Mouse (Mus musculus): Measurements from ENCODE around the gene P2ry10.
"Not testable (repeated sequence)": the region's sequence is repeated elsewhere in the genome, so short reads cannot be mapped to it uniquely, and the experiment has no call there.

The P2ry10 gene

DNA sequence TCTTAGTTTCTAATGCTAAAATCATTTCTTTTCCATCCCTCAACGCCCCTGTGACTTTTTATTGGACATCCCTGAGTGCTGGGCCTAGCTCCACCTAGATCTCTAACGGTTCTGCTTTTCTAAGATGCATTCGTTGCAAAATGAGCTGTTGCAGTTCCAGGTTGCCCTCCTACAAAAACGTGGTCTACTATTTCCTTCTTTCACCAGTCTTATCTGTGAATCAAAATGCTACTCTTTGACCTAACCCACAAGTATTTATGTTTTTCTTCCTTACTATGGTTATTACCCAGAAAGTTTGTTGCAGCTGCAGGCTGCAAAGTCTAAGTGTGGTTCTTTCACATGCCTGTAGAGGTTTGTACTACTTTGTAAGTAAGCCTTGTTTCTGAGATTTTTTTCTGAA lies at the start of gene P2ry10:
P2ry10 (plus strand) TSS at position 316 of the 400 bp plus-strand sequence.
- in situ Hi-C loops (cut with MboI, MseI), result no loop called here

DNA sequence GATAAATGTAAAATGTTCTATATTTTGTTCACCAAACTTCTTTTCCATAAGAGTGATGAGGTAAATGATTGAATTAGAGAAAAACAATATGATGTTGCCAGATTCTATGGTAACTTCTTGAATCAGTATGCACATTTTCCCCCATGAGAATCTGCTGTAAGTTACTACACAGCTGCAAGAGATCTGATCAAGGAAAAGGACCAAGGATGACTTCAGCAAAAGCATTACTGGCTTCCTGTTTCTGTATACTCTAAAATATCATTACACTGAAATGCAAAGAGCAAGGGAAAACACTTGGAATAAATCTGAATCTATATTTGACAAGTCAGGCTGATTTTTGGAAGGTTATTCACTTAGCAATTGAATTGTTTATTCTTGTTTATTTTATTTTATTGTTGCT lies 49.1 kb upstream of the P2ry10 start:
- in situ Hi-C loops (cut with MboI, MseI), result no loop called here

- in situ Hi-C loops (cut with MboI, MseI), result no loop called here
Measured at GRCm38 (mm10) chrX:107039635-107040034, 48.7 kb upstream of the P2ry10 start.

GRCm38 (mm10) chrX:107042367-107042766 lies 45.9 kb upstream of the P2ry10 start:
- in situ Hi-C loops (cut with MboI, MseI), result no loop called here

DNA sequence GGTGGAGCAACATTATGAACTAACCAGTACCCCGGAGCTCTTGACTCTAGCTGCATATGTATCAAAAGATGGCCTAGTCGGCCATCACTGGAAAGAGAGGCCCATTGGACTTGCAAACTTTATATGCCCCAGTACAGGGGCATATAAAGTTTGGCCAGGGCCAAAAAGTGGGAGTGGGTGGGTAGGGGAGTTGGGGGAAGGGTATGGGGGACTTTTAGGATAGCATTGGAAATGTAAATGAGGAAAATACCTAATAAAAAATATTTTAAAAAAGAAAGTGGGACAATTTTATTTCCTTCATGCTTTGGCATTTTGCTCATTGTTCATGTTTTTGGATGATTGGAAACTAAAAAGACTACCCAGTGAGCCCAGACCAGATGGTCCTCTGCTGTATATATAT lies 4.9 kb upstream of the P2ry10 start:
- in situ Hi-C loops (cut with MboI, MseI), result not testable (repeated sequence)

GRCm38 (mm10) chrX:107084320-107084719 lies 4.0 kb upstream of the P2ry10 start:
- in situ Hi-C loops (cut with MboI, MseI), result no loop called here

- in situ Hi-C loops (cut with MboI, MseI), result no loop called here
Measured at GRCm38 (mm10) chrX:107089131-107089530, 839 bp downstream of the P2ry10 start.

DNA sequence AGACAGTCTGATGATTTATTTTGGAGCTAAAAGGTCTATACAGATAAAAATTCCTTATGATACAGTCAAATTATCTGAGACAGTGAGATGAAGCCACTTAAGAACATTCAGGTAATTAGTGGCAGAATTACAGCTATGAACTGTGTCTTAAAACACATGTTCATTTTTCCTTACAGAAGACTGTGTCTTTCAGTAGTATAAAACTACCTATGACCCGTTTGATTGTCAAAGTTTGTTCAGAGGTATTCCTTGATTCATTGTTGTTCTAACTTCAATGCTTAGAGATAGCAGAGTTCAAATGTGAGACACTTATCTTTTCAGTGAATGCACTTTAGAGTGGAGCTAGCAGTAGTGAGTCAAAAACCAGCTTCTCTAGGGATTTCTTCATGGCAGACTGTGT lies 1.6 kb downstream of the P2ry10 start:
- in situ Hi-C loops (cut with MboI, MseI), result no loop called here

GRCm38 (mm10) chrX:107095633-107096032 lies 7.3 kb downstream of the P2ry10 start:
- in situ Hi-C loops (cut with MboI, MseI), result no loop called here

- in situ Hi-C loops (cut with MboI, MseI), result no loop called here
Measured at GRCm38 (mm10) chrX:107116333-107116732, 28.0 kb downstream of the P2ry10 start.

- in situ Hi-C loops (cut with MboI, MseI), result no loop called here
Measured at GRCm38 (mm10) chrX:107116987-107117386, 28.7 kb downstream of the P2ry10 start.

DNA sequence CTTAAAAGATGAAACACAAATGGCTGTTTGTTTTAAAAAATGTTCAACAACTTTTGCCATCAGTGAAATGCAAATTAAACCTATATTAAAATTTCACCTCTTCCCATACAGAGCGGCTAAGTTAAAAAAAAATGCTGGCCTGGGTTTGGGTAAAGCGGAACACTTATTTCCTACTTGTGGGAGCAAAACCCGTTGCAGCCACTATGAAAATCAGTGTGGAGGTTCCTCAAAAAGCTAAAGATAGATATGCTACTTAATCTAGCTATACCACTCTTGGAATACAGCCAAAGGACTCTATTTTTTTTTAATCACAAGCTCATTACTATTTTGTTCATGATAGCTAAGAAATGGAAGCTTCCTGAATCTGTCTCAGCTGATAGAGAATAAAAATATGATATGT lies 54.9 kb downstream of the P2ry10 start:
- in situ Hi-C loops (cut with MboI, MseI), result no loop called here

DNA sequence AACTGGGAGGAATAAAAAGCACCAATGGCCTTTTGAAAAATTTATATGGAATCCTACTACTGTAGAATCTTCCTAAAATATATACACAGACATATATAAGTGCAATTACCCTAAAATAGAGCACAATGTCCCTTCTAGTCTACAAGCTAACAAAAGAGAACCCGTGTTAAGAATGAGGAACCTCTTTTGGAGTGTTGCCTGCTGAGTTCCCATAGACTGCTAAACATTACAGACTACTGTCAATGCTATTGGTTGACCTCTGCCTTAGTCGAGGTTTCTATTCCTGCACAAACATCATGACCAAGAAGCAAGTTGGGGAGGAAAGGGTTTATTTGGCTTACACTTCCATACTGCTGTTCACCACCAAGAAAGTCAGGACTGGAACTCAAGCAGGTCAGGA lies 55.6 kb downstream of the P2ry10 start:
- in situ Hi-C loops (cut with MboI, MseI), result no loop called here

DNA sequence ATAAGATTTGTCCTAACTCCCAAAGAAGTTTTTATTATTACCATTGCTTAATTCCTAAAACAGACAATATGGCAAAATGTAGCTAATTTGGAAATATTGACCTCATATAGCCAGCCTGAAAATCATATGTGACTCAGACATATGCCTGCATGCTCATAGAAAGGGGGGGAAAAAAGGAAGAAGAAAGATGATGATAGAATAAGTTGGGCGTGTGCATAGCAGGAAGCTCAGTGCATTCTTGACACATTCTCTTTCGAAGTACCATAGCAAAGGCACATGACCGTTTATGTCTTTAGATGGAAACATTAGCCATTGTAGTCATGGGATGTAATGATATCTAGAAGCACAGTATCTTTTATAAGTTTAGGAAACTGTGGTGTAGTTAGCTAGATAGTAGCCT lies 60.4 kb downstream of the P2ry10 start, which contains the start of gene P2ry10b:
P2ry10b (plus strand) TSS at position 247 of the 400 bp plus-strand sequence.
- in situ Hi-C loops (cut with MboI, MseI), result no loop called here

GRCm38 (mm10) chrX:107149391-107149993 lies 61.2 kb downstream of the P2ry10 start:
- in situ Hi-C loops (cut with MboI, MseI), result no loop called here

GRCm38 (mm10) chrX:107150027-107150426 lies 61.7 kb downstream of the P2ry10 start:
- in situ Hi-C loops (cut with MboI, MseI), result loop anchor here (25.0 kb wide), 1 partner anchor 663 kb away; the partner anchor contains the start of gene Fndc3c1

- in situ Hi-C loops (cut with MboI, MseI), result loop anchor here (25.0 kb wide), 1 partner anchor 664 kb away; the partner anchor contains the start of gene Fndc3c1
Measured at GRCm38 (mm10) chrX:107150752-107151515, 62.6 kb downstream of the P2ry10 start.

All from regulatory T cell (primary cell).